In genomic region chr3:118144788-118145187, GRCm38 (mm10) we compare ENCODE assay signal across 21 mouse cellular contexts.
A peak's percentile ranks its signal among the peaks of the same experiment; 100 is the strongest.
DNase-seq lines count a peak whose midpoint lies in the region; ATAC-seq and TF ChIP-seq lines count a peak whose summit lies in the region.
"Had no signal": no experiment of that assay in that cellular context is flagged by ENCODE, and none has a peak within 500 bp of the region (broad histone marks: within the 10 kb centered on the region; RNA-seq: fewer than 3 reads in every experiment).

No protein-coding gene starts in this region.

- no peak overlapping the region for H3K27ac ChIP-seq in forebrain, embryonic 14.5 days (ENCODE audit: low read depth, low read length)
- H3K27ac ChIP-seq in forebrain, embryonic 13.5 days = no peak overlapping the region
- H3K27ac ChIP-seq in forebrain, embryonic 16.5 days (ENCODE audit: low read length) = no peak overlapping the region
- no peak overlapping the region for H3K27ac ChIP-seq in forebrain, embryonic 11.5 days (ENCODE audit: low read depth, low read length)
- no peak overlapping the region for H3K27ac ChIP-seq in forebrain, postnatal 0 days (ENCODE audit: low read depth, low read length)
- no peak overlapping the region for H3K27ac ChIP-seq in forebrain, embryonic 15.5 days (replicated peaks)

- H3K4me2 ChIP-seq in forebrain, embryonic 14.5 days (ENCODE audit: low read length) = no peak overlapping the region
- no peak overlapping the region for H3K4me2 ChIP-seq in forebrain, embryonic 13.5 days
- no peak overlapping the region for H3K4me2 ChIP-seq in forebrain, embryonic 16.5 days (ENCODE audit: low read length)
- H3K4me2 ChIP-seq in forebrain, embryonic 11.5 days (ENCODE audit: low read depth, low read length, severe bottlenecking) = no peak overlapping the region
- no peak overlapping the region for H3K4me2 ChIP-seq in forebrain, postnatal 0 days (ENCODE audit: low read depth)
- no peak overlapping the region for H3K4me2 ChIP-seq in forebrain, embryonic 15.5 days (replicated peaks)

- no peaks in the 10 kb centered on the region for H3K27me3 ChIP-seq in forebrain, embryonic 14.5 days (replicated peaks; ENCODE audit: control insufficient read depth, insufficient read depth, low read length)
- H3K27me3 ChIP-seq in forebrain, embryonic 13.5 days = no peaks in the 10 kb centered on the region
- no peaks in the 10 kb centered on the region for H3K27me3 ChIP-seq in forebrain, embryonic 16.5 days (replicated peaks; ENCODE audit: control insufficient read depth, insufficient read depth, low read length)
- H3K27me3 ChIP-seq in forebrain, embryonic 11.5 days (ENCODE audit: control insufficient read depth, insufficient read depth, low read length) = no peaks in the 10 kb centered on the region
- no peaks in the 10 kb centered on the region for H3K27me3 ChIP-seq in forebrain, postnatal 0 days (ENCODE audit: insufficient read depth, low read length)
- no peaks in the 10 kb centered on the region for H3K27me3 ChIP-seq in forebrain, embryonic 15.5 days
- H3K27me3 ChIP-seq: CH12.LX, Patski had no signal

- H3K4me1 ChIP-seq in forebrain, embryonic 14.5 days (ENCODE audit: control insufficient read depth, insufficient read depth, low read length) = no peaks in the 10 kb centered on the region
- H3K4me1 ChIP-seq in forebrain, embryonic 13.5 days = no peaks in the 10 kb centered on the region
- H3K4me1 ChIP-seq in forebrain, embryonic 16.5 days (replicated peaks; ENCODE audit: control insufficient read depth, insufficient read depth, low read length) = peaks cover 2% of the 10 kb centered on the region; the same call in 1 of the 2 replicates
- no peaks in the 10 kb centered on the region for H3K4me1 ChIP-seq in forebrain, embryonic 11.5 days (replicated peaks; ENCODE audit: control insufficient read depth, insufficient read depth, low read length)
- H3K4me1 ChIP-seq in forebrain, postnatal 0 days (ENCODE audit: insufficient read depth) = peaks cover 9% of the 10 kb centered on the region; the same call in 1 of the 2 replicates
- H3K4me1 ChIP-seq in forebrain, embryonic 15.5 days = peaks cover 10% of the 10 kb centered on the region; the same call in 1 of the 2 replicates

- H3K9ac ChIP-seq in forebrain, embryonic 14.5 days (ENCODE audit: low read length) = no peak overlapping the region
- H3K9ac ChIP-seq in forebrain, embryonic 13.5 days = no peak overlapping the region
- H3K9ac ChIP-seq in forebrain, embryonic 16.5 days (replicated peaks; ENCODE audit: low read depth, low read length) = no peak overlapping the region
- no peak overlapping the region for H3K9ac ChIP-seq in forebrain, embryonic 11.5 days (ENCODE audit: low read length)
- H3K9ac ChIP-seq in forebrain, postnatal 0 days = no peak overlapping the region
- H3K9ac ChIP-seq in forebrain, embryonic 15.5 days (replicated peaks) = no peak overlapping the region

- TF ChIP-seq CTCF in forebrain, postnatal 0 days (IDR thresholded peaks at IDR 0.05; ENCODE audit: low read depth) = no peak

- DNase-seq in forebrain, embryonic 14.5 days (ENCODE audit: low spot score) = peak; percentile 10
- no peak for DNase-seq in forebrain, embryonic 11.5 days (ENCODE audit: low spot score)
- DNase-seq in forebrain, postnatal 0 days = peak; percentile 39
- DNase-seq: adrenal gland, adult 2 months; adrenal gland, adult 8-10 months; adrenal gland, postnatal 10 days; adrenal gland, postnatal 14 days; adrenal gland, postnatal 25 days; adrenal gland, postnatal 36 days; B cell, adult 2 months; cerebellum, adult 11 months; cerebellum, adult 11-12 months; cerebellum, adult 18-20 months had no signal

- H3K9me3 ChIP-seq in forebrain, embryonic 14.5 days (replicated peaks; ENCODE audit: control insufficient read depth, low read length) = no peaks in the 10 kb centered on the region
- no peaks in the 10 kb centered on the region for H3K9me3 ChIP-seq in forebrain, embryonic 13.5 days (replicated peaks)
- H3K9me3 ChIP-seq in forebrain, embryonic 16.5 days (ENCODE audit: control insufficient read depth, low read length) = no peaks in the 10 kb centered on the region
- H3K9me3 ChIP-seq in forebrain, embryonic 11.5 days (ENCODE audit: control insufficient read depth, low read length) = no peaks in the 10 kb centered on the region
- H3K9me3 ChIP-seq in forebrain, postnatal 0 days (ENCODE audit: low read length) = no peaks in the 10 kb centered on the region
- H3K9me3 ChIP-seq in forebrain, embryonic 15.5 days = no peaks in the 10 kb centered on the region

- no peak overlapping the region for H3K4me3 ChIP-seq in forebrain, embryonic 14.5 days (ENCODE audit: low read depth, low read length)
- no peak overlapping the region for H3K4me3 ChIP-seq in forebrain, embryonic 13.5 days
- H3K4me3 ChIP-seq in forebrain, embryonic 16.5 days (replicated peaks; ENCODE audit: low read length) = no peak overlapping the region
- no peak overlapping the region for H3K4me3 ChIP-seq in forebrain, embryonic 11.5 days (ENCODE audit: low read depth, low read length)
- H3K4me3 ChIP-seq in forebrain, postnatal 0 days (ENCODE audit: low read depth, low read length) = no peak overlapping the region
- no peak overlapping the region for H3K4me3 ChIP-seq in forebrain, embryonic 15.5 days

- no peaks in the 10 kb centered on the region for H3K36me3 ChIP-seq in forebrain, embryonic 14.5 days (ENCODE audit: control insufficient read depth, insufficient read depth, low read length)
- H3K36me3 ChIP-seq in forebrain, embryonic 13.5 days (ENCODE audit: poor library complexity, severe bottlenecking) = no peaks in the 10 kb centered on the region
- H3K36me3 ChIP-seq in forebrain, embryonic 16.5 days (ENCODE audit: control insufficient read depth, insufficient read depth) = no peaks in the 10 kb centered on the region
- no peaks in the 10 kb centered on the region for H3K36me3 ChIP-seq in forebrain, embryonic 11.5 days (ENCODE audit: control insufficient read depth, insufficient read depth, low read length)
- H3K36me3 ChIP-seq in forebrain, postnatal 0 days (ENCODE audit: insufficient read depth) = no peaks in the 10 kb centered on the region
- no peaks in the 10 kb centered on the region for H3K36me3 ChIP-seq in forebrain, embryonic 15.5 days
- H3K36me3 ChIP-seq: G1E had no signal

- WGBS in forebrain, embryonic 14.5 days = 97% methylated on average over 1 of the region's 1 CpGs
- WGBS in forebrain, embryonic 13.5 days = 97% methylated on average over 1 of the region's 1 CpGs
- 72% methylated on average over 1 of the region's 1 CpGs for WGBS in forebrain, embryonic 16.5 days
- 89% methylated on average over 1 of the region's 1 CpGs for WGBS in forebrain, embryonic 11.5 days
- WGBS in forebrain, postnatal 0 days = 77% methylated on average over 1 of the region's 1 CpGs
- 95% methylated on average over 1 of the region's 1 CpGs for WGBS in forebrain, embryonic 15.5 days

- ATAC-seq in forebrain, embryonic 14.5 days = no peak
- ATAC-seq in forebrain, embryonic 13.5 days = no peak
- peak; percentile 57 for ATAC-seq in forebrain, embryonic 16.5 days
- no peak for ATAC-seq in forebrain, embryonic 11.5 days (replicated peaks; ENCODE audit: low FRiP score)
- ATAC-seq in forebrain, postnatal 0 days = peak; percentile 68
- no peak for ATAC-seq in forebrain, embryonic 15.5 days (replicated peaks)
- ATAC-seq: activated CD4-positive, CD25-positive, alpha-beta regulatory T cell, adult 4 months; CD4-positive, CD25-positive, alpha-beta regulatory T cell, adult 4 months; Patski had no signal

Comparison
In these comparisons a context has a peak if more than half of its experiments do, and no peak if none do; other contexts are left out.
1. ATAC-seq: peak in forebrain, embryonic 16.5 days (single experiment) and forebrain, postnatal 0 days (single experiment); none in forebrain, embryonic 14.5 days (single experiment), forebrain, embryonic 13.5 days (single experiment), forebrain, embryonic 11.5 days (single experiment) and forebrain, embryonic 15.5 days (single experiment).